Mouse (Mus musculus) kidney, postnatal 10 days (tissue): ENCODE measurements around the gene Rpl26.

Source experiments
- DNase-seq: peaks from one replicate; pipeline ENCODE4 v3.0.0; 2021; ENCODE audit warnings: mixed read lengths

Rpl26 gene

DNA sequence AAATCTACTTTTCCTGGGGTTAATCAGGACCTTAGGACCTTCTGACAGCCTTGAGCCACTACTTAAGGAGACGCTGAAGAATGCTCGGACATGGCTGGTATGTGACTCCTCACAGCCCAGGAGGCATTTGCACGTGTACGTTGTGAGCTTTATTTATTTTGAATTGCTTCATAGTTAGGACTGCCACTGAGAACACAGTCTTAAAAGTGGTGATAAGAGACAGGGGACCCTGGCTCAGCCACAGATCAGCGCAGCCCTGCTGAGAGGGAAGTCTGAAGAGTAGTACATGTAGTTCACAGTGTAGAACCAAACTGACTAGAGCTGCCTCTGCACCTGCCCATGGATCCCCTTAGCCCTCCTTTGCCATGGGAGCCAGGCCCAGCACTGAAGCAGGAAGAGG lies 9.6 kb upstream of the Rpl26 start:
- DNase-seq = no peak

DNA sequence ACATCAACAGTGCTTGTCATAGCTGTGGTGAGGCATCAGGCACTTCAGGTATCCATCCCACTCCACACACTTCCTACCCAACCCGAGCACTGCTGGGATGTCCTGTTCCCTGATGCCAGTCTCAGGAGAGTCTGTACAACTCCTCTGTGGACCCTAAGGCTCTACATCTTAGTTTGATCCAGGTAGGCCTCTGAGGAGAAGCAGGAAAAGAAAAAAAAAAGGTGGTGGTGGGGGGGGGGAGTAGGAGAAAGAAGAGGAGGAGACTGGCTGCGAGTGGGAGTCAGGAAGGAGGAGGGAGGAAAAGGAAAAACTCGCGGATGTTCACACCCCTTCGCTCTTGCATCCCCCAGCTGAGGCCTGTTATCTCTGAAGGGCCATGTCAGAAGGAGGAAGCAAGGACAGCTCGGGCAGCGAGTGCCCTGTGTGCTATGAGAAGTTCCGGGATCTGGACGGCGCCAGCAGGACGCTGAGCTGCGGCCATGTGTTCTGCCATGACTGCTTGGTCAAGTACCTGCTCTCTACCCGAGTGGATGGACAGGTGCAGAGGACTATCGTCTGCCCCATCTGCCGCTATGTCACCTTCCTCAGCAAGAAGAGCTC lies 9.1 kb upstream of the Rpl26 start:
- peak; percentile 52 for DNase-seq

DNA sequence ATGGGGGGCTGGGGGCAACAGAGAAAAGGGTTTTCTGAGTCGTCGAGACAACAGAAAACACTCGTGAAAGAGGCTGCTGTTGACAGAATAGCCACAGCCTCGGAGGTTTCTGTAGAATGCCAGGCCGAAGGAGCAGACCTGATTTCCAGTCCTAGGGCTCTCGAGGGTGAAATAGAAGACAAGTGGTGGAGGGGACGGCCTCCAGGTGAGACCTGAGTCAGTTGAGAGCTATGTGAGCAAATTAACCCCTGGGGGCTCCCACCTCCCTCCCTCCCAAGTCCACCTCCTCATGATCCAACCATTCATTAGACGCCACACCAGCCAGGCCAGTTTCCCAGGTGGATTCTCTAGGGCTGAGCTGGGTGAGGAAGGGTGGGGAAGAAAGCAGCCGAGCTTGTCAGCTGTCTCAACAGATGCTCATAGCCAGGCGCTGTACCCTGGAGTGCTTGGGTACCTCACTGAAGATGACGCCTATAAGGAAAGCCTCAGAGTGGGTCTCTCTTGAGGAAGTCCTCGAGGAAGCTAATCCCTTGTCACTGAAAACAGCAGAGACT lies 7.4 kb upstream of the Rpl26 start:
- DNase-seq = peak; percentile 13

DNA sequence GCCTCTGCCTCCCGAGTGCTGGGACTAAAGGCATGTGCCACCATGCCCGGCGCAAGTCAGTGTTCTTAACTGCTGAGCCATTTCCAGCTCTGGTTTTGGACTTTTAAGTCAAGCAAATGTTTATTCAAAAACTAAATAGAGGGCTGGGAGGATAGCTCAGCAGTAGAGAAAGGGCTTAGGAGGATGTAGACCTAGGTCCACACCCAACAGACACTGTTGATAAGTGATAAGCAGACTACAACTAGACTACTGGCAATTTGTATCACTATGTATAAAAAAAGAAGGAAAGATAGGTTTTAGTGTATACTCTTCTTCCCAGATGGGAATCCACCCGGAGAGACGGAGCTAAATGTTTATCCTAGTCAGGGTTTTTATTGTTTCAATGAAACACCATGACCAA lies 5.1 kb upstream of the Rpl26 start:
- no peak for DNase-seq

DNA sequence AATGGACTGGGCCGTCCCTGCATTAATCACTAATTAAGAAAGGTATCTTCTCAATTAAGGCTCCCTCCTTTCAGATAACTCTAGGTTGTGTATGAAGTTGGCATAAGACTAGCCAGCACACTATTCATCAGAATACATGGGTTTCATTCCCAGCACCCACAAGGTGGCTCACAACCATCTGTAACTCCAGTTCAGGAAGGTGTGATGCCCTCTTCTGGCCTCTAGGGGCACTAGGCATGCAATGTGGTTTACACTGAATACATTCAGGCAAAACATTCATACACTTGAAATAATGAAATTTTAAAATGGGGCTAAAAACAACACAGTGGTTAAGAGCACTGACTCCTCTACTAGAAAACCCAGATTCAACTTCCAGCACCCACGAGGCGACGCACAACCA lies 4.3 kb upstream of the Rpl26 start:
- DNase-seq = peak; percentile 57

DNA sequence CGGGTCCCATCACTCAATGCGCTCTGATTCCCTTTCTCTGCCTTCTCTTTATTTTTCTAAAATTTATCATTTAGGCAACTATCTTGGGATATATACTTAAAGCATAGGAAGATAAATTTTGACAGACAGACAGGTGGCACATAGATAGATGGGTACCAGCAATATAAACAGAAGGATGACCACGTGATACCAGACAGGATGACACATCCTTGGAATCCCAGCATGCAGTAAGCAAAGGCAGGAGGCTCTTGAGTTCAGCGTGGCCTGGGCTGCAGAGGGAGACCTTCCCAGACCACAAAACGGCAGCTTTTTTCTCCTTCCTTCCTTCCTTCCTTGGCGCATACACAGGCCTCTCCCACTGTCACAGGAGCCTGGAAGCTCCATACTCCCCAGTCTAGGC lies 3.5 kb upstream of the Rpl26 start:
- DNase-seq = no peak

DNA sequence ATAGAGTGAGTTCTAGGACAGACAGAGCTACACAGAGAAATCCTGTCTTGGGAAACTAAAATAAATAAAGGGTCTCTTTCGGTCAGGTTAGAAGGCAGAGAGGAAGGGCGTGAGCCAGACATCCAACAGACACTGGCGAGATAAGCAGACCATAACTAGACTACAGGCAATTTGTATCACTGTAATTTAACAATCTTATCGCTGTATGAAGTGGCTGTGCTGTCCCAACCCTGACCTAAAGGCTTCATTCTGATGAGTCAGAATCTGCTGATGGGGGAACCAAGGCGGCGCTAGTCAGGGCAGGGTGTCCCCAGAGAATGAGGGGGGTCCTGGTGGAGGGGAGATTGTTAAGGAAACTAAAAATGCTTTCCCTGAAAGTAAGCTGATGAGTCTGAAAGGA lies 2.6 kb upstream of the Rpl26 start:
- no peak for DNase-seq

DNA sequence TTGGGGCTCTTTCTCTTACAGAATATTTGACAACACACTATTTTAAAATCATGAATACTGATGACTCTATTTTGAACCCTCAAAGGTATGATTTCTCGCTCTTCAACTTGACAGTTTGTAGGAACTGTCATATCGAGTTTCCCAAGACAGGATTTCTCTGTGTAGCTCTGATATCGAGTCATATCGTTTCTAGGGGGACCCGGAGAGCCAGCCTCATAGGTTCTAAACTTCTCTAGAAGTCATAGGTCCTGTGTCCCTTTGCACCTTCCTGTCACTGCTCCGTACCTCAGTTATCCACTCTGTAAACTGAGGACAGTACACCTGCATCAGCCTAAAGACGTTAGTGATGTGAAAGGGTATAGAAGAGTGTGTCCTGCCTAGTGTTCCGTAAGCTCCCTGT lies 1.6 kb upstream of the Rpl26 start:
- DNase-seq = no peak

DNA sequence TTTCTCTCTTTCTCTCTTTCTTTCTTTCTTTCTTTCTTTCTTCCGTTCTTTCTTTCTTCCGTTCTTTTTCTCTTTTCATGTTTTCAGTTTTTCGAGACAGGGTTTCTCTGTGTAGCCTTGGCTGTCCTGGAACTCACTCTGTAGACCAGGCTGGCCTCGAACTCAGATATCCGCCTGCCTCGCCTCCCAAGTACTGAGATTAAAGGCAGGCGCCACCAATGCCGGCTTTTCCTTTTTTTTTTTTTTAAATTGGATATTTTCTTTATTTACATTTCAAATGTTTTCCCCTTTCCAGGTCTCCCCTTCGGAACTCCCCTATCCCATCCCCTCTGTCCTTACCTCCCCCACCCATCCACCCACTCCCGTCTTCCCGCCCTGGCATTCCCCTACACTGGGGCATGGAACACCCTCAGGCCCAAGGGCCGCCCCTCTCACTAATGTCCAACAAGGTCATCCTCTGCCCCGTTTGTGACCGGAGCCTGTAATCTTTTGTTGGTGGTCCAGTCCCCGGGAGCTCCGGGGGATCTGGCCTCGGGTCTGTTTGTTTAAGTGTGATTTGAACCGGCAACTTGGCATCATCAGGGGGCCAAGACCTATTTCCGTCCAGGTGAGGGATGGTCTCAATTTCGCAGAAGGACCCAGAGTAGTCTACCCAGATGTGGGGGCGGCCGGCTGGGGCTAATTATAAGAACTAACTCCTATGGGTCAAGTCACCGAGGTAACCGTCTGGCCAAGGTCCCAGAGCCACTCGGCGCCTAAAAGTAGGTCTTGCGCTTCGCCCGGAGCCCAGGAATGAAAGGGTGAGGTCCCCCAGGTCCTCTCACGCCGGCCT lies 648 bp upstream of the Rpl26 start:
- no peak for DNase-seq

DNA sequence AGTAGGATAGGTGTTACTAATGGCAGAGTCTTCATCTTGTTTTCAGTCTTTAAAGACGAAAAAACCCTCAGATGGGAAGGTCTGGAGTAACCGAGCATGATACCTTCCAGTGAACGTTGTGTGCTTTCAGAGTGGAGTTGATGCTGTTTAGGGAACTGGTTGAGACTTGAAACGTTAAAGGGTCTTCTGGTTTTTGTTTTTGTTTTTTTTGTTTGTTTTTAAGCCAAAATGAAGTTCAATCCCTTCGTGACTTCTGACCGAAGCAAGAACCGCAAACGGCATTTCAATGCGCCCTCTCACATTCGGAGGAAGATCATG lies 623 bp downstream of the Rpl26 start:
- no peak for DNase-seq

DNA sequence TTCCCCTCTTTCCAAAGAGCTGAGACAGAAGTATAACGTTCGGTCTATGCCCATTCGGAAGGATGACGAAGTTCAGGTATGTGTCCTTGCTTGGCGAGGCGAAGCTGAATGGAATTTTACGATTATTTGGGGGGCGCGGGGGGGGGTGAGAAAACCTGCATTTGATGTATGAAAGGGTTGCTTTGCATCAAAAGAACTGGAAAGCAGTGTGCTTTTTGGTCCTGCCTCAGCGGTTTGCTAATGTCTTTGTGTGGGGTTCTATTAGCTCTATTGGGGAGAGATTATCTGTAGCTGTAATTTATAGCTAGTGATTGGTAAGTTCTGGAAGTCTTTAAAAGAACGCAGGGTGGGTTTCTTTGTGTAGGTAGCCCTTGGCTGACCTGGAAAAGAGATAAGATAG lies 984 bp downstream of the Rpl26 start:
- DNase-seq = no peak

DNA sequence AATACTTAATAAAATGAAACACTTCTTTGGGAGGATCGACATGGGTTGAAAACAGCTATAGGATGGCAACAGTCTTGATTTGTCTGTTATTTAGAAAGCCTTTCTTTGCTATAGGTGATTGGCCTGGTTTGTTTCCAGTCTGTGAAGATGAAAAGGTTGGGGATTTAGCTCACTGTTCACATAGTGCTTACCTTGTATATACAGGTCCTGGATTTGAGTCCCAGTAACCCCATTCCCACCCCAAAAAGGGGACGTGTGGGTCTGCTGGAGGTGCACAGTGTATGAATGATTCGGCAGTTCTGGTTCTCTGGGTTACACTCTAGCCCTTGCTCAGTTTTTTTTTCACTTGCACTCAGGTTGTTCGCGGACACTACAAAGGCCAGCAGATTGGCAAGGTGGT lies 1.4 kb downstream of the Rpl26 start:
- DNase-seq = no peak

DNA sequence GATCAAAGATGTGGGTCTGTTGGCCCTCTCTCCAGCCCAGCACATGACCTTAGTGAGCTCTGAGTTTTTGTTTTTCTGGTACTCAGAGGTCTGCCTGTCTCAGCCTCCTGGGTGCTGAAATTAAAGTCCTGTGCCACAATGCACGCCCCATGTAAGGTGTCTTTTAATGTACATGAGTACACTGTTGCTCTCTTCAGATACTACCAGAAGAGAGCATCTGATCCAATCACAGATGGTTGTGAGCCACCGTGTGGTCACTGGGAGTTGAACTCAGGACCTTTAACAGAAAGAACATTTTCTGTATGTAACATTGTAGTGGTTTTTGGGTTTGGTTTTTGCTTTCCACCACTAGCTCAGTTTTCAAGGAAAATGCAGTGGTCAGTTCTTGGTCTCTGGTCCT lies 2.4 kb downstream of the Rpl26 start:
- DNase-seq = no peak

DNA sequence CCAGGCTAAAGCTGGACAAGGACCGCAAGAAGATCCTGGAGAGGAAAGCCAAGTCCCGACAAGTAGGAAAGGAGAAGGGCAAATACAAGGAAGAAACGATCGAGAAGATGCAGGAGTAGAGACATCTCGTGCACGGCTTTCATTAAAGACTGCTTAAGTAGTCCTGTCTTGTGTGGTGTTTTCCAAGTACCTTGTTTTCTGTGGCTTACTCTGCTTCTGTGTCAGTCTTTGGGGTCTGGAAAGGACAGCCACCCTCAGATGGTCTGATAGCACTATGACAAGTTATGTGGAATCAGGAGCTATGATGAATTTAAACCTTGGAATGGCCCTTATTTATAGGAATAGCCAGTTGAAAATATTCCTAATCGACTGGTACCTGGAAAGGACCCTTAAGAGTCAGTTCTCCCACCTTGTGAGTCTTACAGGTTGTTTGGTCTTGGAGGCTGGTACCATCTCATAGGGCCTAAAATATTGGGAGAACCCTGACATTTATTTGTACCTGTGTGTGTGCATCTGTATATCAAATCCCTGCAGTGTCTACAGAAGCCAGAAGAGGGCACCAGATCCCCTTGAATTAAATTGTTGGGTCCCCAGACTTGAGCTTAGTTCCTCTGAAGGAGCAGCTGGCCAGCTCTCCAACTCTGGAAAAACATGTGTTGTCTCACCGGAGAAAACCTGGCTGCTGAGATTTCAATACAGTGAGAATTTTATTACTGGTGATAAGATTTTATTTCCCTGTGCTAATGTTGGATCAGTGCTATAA lies 3.2 kb downstream of the Rpl26 start:
- peak; percentile 90 for DNase-seq

DNA sequence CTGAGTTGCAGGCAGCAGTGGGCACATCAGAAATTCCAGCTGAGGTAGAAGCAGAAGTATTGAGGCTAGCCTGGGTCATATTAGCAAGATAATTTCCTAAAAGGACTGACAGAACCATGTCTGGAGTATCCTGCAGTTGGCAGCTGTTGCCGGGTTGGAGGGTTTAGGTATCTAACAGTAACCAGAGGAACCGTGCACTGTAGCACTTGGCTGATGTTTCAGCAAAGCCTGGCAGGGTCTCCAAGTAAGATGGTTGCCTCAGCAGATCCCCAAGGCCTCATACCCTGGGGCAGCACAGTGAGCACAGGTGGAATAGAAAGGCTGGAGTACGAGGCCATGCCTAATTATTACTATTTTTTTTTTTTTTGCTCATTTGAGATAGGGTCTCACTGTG lies 3.8 kb downstream of the Rpl26 start:
- DNase-seq = no peak

DNA sequence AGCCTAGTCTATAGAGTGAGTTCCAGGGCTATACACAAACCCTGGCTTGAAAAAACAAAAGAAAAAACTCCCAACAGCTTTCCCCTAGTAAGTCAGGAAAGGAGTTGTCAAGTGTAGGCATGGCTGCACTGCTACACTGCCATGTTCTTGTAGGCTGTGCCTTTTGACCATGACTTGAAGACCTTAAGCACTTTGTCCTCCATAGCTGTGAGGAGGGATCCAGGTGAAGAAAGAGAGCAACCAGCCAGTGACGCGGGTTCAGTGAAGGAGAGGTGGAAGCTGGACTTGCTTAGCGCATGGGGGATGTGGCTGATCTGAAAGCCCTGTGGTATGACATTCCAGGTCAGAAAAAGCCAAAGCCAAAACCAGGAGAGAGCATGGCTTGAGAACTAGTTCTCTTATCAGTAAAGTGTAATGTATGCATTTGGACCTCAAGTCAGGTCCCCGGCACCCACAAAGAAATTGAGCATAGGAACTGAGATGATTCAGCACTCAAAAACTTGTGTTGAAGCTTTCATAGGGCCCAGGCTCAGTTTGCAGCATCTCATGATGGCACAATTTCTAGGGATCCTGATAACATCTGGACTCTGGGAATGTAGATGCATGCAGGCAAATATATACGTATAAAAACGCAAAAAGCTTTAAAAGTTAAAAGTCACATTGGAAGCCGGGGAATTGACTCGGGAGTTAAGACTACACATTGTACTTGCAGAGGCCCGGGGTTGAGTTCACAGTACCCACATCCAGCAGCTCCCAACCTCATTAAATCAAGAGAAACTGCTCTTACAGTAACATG lies 4.5 kb downstream of the Rpl26 start:
- no peak for DNase-seq

DNA sequence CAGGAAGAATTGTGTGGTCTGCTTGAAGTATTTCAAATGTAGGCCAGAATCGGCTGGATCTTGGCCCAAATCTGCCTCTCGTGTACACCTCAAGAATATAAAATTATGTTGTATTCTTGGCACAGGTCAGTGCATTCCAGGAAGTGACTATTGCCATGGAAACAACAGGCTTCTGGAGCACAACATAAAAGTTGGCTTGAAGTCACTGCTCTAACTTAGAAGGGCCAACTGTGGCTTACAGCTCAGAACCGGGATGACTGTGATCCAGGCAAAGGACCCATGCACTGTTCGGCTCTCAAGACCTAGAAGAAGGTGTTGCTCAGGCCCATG lies 5.0 kb downstream of the Rpl26 start:
- peak; percentile 60 for DNase-seq

DNA sequence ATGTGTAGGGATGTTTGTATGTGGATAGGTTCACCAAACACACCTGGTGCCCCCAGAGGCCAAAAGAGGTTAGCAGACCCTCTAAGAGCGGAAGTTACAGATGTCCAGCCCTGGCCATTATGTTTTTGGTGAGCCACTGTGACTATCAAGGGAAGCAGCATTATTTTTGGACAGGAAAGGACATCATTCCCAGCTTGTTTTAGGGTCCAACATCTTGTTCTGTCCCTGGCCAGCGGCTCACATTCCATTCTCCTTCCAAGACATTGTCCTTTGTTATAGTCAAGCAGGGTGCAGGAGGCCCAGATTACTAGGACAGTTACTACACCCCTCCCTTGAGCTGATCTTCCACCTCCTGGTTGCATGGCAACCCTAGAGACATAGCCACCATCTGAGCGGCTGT lies 5.9 kb downstream of the Rpl26 start:
- DNase-seq = no peak

DNA sequence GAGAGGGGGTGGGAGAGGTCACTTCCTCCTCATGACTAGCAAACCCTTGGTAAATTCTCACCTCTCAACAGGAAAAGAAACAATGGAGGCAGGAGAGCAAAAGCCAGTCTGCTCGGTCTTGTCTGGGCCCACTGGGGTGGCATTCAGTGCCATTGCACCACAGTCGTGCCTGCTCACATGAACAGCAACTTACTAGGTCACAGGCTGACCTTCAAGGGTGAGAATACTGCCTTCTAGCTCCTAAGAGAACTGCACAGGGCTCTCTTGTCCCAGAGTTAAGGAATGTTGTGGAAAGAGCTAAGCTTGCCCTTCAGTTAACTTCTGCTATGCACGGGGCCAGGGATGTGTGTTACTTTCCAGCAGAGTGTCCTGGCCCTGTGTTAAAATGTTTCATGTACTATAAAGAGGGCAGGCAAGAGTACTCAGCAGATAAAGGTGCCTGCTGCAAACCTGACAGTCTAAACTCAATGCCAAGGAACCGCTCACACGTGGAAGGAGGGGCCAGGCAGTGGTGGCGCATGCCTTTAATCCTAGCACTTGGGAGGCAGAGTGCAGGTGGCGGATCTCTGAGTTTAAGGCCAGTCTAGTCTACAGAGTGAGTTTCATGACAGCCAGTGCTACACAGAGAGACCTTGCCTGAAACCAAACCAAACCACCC lies 7.6 kb downstream of the Rpl26 start:
- DNase-seq = no peak

DNA sequence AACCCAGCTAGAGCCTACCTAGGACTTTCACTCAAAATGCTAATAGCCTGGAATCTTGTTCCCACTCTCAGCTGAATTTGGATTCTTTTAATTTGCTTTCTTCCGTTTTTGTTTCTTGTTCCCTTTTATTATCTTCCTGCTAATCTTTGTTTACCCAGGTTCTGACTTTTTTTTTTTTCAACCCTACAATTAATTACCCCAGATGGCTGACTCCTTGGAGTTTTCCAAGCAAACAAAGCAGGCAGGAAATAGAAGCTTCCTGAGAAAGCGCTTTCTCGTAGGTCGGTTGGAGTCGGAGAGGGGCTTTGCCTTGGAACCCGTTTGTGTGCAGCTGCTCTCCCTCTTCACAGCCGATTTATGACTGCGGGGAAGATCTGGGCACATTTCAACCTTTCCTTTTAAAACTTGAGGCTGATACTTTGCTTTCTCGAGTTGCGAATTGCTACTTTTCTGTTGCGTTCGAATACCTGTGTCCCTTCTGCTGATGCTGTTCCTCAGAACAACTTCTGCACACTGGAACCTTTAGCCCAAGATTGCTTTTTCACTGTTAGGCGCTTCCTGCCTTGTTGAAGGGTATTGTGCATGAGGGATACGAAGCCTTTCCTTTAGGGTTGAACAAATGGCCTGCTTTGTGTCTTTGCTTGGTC lies 10.3 kb downstream of the Rpl26 start:
- peak; percentile 68 for DNase-seq

DNA sequence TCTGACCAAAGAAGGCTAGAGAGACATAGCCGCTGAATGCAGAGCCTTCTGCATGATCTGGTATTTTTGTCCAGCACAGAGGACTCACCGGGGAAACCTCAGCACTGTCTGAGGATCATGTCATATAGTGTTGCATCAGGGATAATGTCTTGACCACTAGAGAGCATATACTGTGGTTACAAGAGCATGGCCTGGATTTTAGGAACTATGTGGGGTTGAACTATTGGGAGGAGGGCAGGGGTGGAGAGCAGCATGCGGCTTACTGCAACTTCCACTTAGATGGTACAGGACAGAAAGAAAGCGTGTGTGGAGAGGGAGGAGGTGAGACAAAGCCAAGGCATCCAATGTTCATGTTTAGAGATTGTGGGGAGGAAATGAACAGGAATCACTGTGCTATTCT lies 13.2 kb downstream of the Rpl26 start:
- no peak for DNase-seq

DNA sequence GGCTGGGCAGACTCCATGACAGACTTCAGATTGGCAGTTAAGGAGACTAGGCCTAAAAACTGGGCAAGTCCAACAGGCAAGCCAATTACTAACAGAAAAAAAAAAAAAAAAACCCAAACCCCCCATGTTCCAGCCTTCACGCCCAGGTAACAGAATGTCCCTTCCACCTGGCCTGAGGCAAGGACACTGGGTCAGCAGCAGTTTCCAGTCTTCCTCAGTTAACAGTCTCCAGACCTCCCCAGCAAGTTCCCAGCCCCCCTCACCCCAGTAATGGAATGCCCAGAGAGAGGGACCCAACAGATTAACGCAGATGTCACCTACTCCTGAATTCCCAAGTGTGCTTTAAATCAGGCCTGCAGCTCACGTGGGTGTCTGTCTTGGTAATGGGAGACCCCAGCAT lies 21.8 kb downstream of the Rpl26 start:
- peak; percentile 35 for DNase-seq
